Mouse (Mus musculus) retina, embryonic 14.5 days (tissue): ENCODE data around the gene Ceacam9.
A peak's percentile ranks its signal among the peaks of the same experiment; 100 is the strongest.
"Not testable (repeated sequence)": the region's sequence is repeated elsewhere in the genome, so short reads cannot be mapped to it uniquely, and the experiment has no call there.

Source experiments
- DNase-seq: peaks from one replicate; pipeline ENCODE4 v3.0.0-alpha.2; 2015; ENCODE audit warnings: low spot score

Ceacam9 gene

GRCm38 (mm10) chr7:16721629-16722028, at the start of gene Ceacam9:
Gene Ceacam9, plus strand, starts transcription at chr7:16721929.
- no peak for DNase-seq

DNA sequence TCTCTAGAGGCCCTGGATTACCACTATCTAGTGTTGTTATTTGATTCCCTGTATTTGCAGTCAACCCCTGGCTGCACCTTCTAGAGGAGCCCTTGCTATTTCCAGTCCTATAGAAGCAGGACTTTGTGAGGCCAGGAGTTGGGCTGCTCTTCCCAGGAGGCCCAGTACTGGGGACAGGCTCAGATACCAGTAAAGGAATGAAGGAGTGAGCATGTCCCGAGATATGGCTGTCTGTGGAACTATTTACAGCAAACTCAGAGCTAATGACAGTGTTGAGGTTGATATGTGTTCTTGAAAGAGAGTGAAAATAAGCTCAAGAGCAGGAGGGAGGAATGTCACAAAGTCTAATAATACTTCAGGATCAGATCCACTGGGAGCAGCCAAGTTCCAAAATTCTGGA, 47.9 kb upstream of the Ceacam9 start:
- no peak for DNase-seq

GRCm38 (mm10) chr7:16674699-16675098, 47.0 kb upstream of the Ceacam9 start:
- not testable (repeated sequence) for DNase-seq

- no peak for DNase-seq
Observed at GRCm38 (mm10) chr7:16675605-16676004, 46.1 kb upstream of the Ceacam9 start, which contains the start of gene Ceacam15. Gene Ceacam15, minus strand, starts transcription at chr7:16675705.

GRCm38 (mm10) chr7:16680194-16680593, 41.5 kb upstream of the Ceacam9 start:
- DNase-seq = not testable (repeated sequence)

GRCm38 (mm10) chr7:16689196-16689595, 32.5 kb upstream of the Ceacam9 start:
- no peak for DNase-seq

DNA sequence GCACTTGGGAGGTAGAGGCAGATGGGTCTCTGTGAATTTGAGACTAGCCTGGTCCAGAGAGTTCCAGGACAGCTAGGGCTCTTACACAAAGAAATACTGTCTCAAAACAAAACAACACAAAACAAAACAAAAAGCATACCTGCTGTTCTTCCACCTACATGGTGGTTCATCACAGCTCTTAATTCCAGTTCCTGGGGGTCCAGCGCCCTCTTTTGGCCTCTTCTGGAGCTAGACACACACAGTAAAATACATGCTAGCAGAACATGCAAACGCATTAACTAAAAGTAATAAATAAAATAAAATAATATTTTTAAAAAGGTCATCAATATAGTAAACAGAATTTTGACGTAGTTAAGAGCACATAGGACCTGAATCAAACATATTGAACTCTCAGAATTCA, 26.7 kb upstream of the Ceacam9 start:
- DNase-seq = no peak

DNA sequence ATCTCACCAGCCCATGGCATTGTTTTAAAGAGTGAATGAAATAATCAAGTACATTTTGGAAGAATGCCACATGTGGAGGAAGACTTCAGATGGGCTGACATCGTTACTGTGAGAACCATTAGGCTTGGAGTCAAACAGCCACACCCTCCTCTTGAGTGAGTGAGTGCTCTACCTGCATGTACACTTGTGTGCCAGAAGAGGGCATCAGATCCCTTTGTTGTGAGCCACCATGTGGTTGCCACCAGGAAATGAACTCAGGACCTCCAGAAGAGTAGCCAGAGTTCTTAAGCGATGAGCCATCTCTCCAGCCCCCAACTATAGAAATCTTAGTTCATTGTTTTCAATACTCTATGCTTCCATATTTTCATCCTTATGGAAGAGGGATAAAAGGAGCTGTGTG, 22.7 kb upstream of the Ceacam9 start:
- no peak for DNase-seq

- no peak for DNase-seq
Observed at GRCm38 (mm10) chr7:16700583-16700982, 21.1 kb upstream of the Ceacam9 start.

DNA sequence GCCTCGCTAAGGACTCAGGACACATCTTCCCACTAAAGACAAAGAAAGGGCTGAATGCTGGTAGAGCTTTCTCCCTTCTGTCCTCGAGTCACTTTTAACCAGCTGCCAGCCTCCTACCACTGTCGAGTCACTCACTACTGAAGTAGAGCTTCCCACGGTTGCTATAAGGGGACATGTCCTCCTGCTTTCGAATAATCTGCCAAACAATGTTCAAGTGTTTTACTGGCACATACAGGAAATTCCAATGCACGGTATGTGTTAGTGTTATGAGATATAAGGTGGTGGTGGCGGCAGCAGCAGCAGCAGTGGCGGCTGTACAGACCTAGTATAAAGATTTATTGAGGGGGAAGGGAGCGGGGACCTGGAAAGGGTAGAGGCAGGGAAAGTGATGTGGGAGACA, 15.3 kb upstream of the Ceacam9 start:
- no peak for DNase-seq

DNA sequence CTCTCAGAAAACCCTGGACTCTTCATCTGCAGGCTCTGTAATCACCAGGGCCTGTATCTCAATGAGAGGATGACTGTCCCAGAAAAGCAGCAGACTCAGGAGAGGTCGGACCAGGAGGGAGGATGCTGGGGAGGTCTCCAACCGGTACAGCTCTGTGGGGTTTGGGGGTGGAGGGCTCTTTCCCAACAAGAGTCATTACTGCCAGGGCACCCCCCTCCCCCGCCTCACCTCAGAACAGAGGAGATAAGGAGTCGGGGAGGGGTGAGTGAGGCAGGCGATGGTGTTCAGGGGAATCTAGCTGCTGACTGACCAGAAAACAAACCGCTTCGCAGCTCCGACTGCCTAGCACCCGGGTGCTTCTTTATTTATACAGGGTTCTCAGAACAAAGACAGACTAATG, 13.5 kb upstream of the Ceacam9 start:
- DNase-seq = no peak

- no peak for DNase-seq
Observed at GRCm38 (mm10) chr7:16710604-16711003, 11.1 kb upstream of the Ceacam9 start.

GRCm38 (mm10) chr7:16712633-16713415, 8.9 kb upstream of the Ceacam9 start:
- DNase-seq = no peak

DNA sequence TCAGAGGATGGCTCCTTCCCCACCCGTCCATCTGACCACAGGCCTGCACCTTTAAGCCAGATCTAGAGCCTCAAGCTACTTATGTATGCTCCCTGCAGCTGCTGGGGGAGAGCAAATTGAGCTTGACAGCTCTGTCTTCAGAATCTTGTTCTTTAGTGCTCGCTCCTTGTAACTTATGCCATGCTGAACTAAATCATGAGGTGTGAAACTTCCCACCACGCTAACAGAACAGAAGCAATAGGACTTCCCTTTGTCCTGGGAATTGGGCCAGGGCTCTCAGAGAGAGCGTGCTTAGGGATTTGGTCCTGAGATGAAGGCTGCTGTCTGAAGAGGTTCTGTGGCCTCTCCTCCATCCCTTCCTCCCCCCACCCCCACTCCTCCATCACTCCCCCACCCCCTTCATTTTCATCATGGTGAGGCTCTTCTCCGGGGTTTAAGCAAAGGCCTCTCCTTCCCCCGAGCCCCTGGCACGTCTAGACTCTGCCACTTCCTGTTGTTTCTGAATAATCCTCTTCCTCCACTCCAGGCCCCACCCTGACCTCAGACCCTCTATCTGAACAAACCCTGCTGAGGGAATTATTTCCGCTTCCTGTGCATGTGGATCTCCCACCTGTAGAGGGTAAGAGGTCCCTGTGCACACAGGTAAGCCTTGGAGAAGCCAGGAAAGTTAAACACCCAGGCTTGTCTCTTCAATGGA, 5.1 kb upstream of the Ceacam9 start:
- DNase-seq = peak; percentile 21

DNA sequence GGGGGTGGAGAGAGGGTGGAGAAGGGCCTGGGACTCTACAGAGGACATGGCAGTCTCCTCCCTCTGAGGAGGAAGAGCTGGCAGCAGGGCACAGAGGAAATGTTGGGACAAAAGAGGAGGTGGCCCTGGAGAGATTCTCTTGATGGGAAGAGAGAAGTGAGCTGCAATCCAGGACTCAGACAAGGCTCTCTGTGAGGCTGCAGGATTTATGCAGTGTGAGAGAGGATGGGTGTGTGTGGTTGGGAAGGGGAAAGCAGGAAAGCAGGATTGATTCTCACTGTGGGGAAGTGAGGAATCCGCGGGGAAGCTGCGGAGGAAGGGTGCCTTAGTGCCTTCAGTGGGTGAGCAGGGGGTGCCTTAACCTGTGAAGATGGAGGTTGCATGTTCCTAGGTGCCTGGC, 761 bp downstream of the Ceacam9 start:
- DNase-seq = not testable (repeated sequence)

- peak; percentile 92 for DNase-seq
Observed at GRCm38 (mm10) chr7:16728596-16729348, 7.0 kb downstream of the Ceacam9 start.

- peak; percentile 51 for DNase-seq
Observed at GRCm38 (mm10) chr7:16729563-16729962, 7.8 kb downstream of the Ceacam9 start.

DNA sequence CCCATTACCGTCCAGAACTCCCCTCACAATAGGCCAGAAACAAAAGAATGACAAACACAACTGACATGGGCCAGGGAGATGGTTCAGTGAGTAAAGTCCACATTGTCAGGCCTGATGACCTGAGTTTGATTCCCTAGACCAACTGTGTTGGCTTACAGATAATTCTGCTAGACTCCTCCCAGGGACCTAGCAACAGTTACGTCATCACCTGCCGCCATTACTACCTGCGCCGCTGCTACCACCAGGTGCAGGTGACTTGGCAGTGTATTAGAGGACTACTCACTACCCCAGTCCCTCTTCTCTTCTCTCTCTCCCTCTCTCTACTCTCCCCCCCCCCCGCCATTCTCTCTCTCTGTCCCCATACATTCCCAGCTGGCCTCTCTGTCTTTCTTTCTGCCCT, 9.1 kb downstream of the Ceacam9 start:
- DNase-seq = no peak

DNA sequence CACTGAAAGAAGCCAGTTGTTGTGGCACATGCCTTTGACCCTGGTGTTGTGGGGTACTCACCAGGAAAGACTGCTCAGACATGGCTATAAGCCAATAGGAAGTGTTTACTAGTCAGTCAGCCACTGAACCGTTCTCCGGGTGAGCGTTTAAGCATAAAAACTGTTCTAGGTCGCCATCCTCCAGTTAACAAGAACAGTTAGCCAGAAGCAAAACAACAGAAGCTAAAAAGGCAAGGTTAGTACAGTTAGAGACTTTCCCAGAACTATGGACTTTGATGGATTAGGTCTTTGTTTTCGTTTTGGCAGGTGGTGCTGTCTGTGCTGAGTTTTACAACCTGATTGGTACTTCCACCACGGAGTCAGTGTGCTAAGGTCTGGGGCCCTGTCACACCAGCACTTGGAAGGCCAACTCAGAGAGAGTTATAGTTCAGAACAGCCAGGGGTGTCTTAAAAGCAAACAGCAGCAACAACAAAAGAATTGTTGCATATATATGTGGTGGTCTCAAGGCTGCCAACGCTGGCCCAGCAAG, 10.2 kb downstream of the Ceacam9 start:
- DNase-seq = no peak

- DNase-seq = no peak
Observed at GRCm38 (mm10) chr7:16737606-16738072, 15.9 kb downstream of the Ceacam9 start.

DNA sequence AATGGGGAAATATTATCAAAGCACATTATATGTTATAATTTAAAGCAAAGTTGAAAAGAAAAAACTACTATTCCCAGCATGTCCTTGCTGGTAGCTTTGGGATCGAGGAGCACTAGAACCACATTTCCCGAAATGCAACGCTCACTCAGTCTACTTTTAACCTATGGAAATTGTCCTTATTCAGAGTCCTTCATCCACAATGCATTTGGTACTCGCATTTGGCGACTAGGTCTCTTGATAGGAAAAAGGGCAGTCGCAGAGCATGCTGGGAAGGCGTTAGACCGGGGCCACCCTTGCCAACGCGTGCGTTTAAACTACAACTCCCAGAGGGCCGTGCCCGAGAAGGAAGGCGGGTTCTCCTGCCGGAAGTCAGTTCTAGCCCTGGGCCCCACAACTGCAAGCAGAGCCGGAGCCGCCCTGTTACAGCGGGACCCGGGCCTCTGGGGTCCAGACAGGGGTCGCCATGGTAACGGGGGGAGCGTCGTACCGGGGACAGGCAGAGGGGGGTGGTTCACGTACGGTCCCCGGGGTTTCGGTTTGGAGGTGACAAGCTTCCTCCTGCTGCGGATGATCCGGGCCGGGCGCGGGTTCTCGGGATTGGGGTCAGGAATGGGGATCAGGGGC, 16.5 kb downstream of the Ceacam9 start, which contains the start of gene Ap2s1:
Gene Ap2s1, plus strand, starts transcription at position 338 of the 624 bp plus-strand sequence.
- peak; percentile 99 for DNase-seq
